Mouse (Mus musculus) layer of hippocampus, postnatal 10 days (tissue): ENCODE data around the gene Olfr1462. TPM values are rescaled to one million over a fixed set of nuclear protein-coding genes. Genes with fewer than 3 reads are reported as not detected.

Experiments used
- DNase-seq, 2 experiments: peaks; one replicate each; pipeline ENCODE4 v3.0.0; 2021; ENCODE audit warnings: low spot score in 2 of 2
- long read RNA-seq: library from polyadenylated mRNA; stranded (forward); transcript quantifications from one replicate; pipeline ENCODE4 v2.0.0, GENCODE M21; 2023
- total RNA-seq, 2 experiments: library from RNA; stranded (reverse); gene quantifications; 2 replicates each; pipeline ENCODE4 v1.2.3; 2021

Olfr1462 gene
- total RNA-seq, result not detected
- long read RNA-seq, result 0 reads

DNA sequence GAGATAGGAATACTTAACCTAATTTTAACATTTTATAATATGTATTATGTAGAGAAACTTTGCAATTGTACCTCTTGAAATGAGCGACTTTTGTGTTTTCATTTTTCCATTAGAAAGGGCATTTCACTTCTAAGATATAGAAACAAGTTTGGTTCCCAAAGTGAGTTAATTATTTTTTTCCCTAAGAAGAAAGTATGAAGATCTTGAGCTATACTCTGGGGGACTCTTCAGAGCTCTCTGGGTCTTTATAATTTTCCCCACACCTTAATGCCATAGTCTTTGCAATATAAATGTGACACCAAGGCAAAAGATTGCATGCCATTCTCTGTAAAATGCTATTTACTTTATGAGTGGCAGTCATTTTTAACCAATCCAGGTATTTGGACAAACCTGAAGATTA lies at the start of gene Olfr1462:
TSS of gene Olfr1462 (plus strand) at position 301 of the 400 bp plus-strand sequence.
- no peak for DNase-seq

- DNase-seq, result no peak
These were observed 36.1 kb upstream of the Olfr1462 start, which contains the start of gene Olfr1459 for GRCm38 (mm10) chr19:13149449-13149848. Gene Olfr1459 (minus strand): TSS chr19:13149549.

DNA sequence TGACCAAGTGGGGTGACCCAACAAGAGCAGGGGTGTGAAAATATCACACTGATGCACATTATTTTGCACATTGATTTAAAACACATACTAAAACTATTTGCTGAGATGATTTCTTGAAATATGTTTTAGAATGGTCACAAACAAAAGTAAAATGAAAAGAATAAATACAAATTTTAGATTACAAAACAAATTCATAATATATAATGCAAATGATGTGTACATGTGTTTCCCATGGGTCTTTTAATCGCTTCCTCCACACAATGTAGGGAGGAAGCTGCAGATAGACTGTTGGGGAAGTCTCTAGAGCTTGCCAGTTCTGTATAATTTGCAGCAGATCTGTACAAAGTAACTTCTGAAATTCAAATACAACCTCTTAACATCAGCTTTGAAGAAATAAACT lies 22.8 kb upstream of the Olfr1462 start, which contains the start of gene Olfr1461:
TSS of gene Olfr1461 (plus strand) at position 301 of the 400 bp plus-strand sequence.
- DNase-seq, result no peak

DNA sequence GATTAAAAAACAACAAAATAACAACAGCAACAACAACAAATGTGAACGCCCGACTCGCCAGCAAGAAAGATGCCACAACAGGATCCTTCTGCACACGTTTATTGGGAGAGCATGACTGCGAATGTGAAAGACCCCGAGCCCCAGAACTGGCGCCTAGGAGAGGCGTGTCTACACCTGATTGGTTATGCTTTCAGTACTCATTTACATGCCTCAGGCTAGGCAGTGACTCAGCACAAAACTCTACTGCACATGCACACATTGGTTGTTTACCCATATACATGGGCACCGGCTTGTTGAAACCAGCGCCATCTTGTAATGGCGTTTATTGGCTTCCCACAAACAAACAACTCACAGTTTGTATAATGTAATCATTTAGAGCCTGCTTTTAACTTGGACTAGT lies 36.1 kb downstream of the Olfr1462 start:
- DNase-seq, result no peak

- DNase-seq, result no peak
These were observed 45.5 kb downstream of the Olfr1462 start, which contains the start of gene Olfr1463 for GRCm38 (mm10) chr19:13231028-13231427. Gene Olfr1463 (plus strand): TSS chr19:13231328.

Other genes starting within 250 kb of the Olfr1462 start
- not detected for gene Olfr1450, start 235.5 kb upstream of the Olfr1462 start, total RNA-seq
- gene Olfr1451, start 190.7 kb upstream of the Olfr1462 start, total RNA-seq, result not detected
- gene Olfr1453, start 157.4 kb upstream of the Olfr1462 start, total RNA-seq, result not detected
- not detected for gene Olfr1454, start 125.1 kb upstream of the Olfr1462 start, total RNA-seq
- gene Olfr1457, start 87.8 kb upstream of the Olfr1462 start, total RNA-seq, result not detected
- gene Olfr1458, start 79.0 kb upstream of the Olfr1462 start, total RNA-seq, result not detected
- under 1 TPM; 0.22 to 0.23 TPM for gene Olfr1459, start 36.2 kb upstream of the Olfr1462 start, total RNA-seq
- not detected for gene Olfr1461, start 22.7 kb upstream of the Olfr1462 start, total RNA-seq
- not detected for gene Olfr1463, start 45.6 kb downstream of the Olfr1462 start, total RNA-seq
- gene Olfr1465, start 129.8 kb downstream of the Olfr1462 start, total RNA-seq, result not detected
- not detected for gene Olfr1466, start 153.1 kb downstream of the Olfr1462 start, total RNA-seq
- gene Olfr1467, start 176.5 kb downstream of the Olfr1462 start, total RNA-seq, result not detected
- gene Olfr1469, start 222.1 kb downstream of the Olfr1462 start, total RNA-seq, result not detected